Mouse (Mus musculus): ENCODE measurements at regions not wholly inside any gene's neighbourhood (a gene's known extent, or its start where the extent isn't known, plus 50 kb on each side); places are given as distances from the start of the nearest gene placed in this dataset.
A peak's percentile ranks its signal among the peaks of the same experiment; 100 is the strongest.

GRCm38 (mm10) chr12:25771856-25772255, 643.2 kb downstream of the Rnf144a start:
- no peak for DNase-seq

GRCm38 (mm10) chr12:25768644-25769043, 646.4 kb downstream of the Rnf144a start:
- peak; percentile 7 for DNase-seq

- DNase-seq, result no peak
Observed at GRCm38 (mm10) chr12:25763061-25763460, 652.0 kb downstream of the Rnf144a start.

- no peak for DNase-seq
Observed at GRCm38 (mm10) chr12:25757014-25757413, 658.0 kb downstream of the Rnf144a start.

- no peak for DNase-seq
Observed at GRCm38 (mm10) chr12:25733801-25734200, 636.9 kb upstream of the Id2 start.

- no peak for DNase-seq
Observed at GRCm38 (mm10) chr12:25725774-25726173, 628.8 kb upstream of the Id2 start.

GRCm38 (mm10) chr12:25711186-25711585, 614.2 kb upstream of the Id2 start:
- DNase-seq, result no peak

- DNase-seq, result no peak
Observed at GRCm38 (mm10) chr12:25703023-25703400, 606.1 kb upstream of the Id2 start.

- DNase-seq, result no peak
Observed at GRCm38 (mm10) chr12:25702176-25703022, 605.5 kb upstream of the Id2 start.

- no peak for DNase-seq
Observed at GRCm38 (mm10) chr12:25687063-25687462, 590.1 kb upstream of the Id2 start.

- no peak for DNase-seq
Observed at GRCm38 (mm10) chr12:25676631-25677030, 579.7 kb upstream of the Id2 start.

GRCm38 (mm10) chr12:25668336-25668735, 571.4 kb upstream of the Id2 start:
- no peak for DNase-seq

- no peak for DNase-seq
Observed at GRCm38 (mm10) chr12:25654456-25654855, 557.5 kb upstream of the Id2 start.

- DNase-seq, result no peak
Observed at GRCm38 (mm10) chr12:25650237-25650636, 553.3 kb upstream of the Id2 start.

GRCm38 (mm10) chr12:25628081-25628480, 531.1 kb upstream of the Id2 start:
- no peak for DNase-seq

GRCm38 (mm10) chr12:25625858-25626257, 528.9 kb upstream of the Id2 start:
- DNase-seq, result no peak

- DNase-seq, result no peak
Observed at GRCm38 (mm10) chr12:25623449-25623848, 526.5 kb upstream of the Id2 start.

GRCm38 (mm10) chr12:25621142-25621541, 524.2 kb upstream of the Id2 start:
- no peak for DNase-seq

GRCm38 (mm10) chr12:25617521-25617920, 520.6 kb upstream of the Id2 start:
- DNase-seq, result no peak

- DNase-seq, result no peak
Observed at GRCm38 (mm10) chr12:25615377-25615776, 518.4 kb upstream of the Id2 start.

GRCm38 (mm10) chr12:25613473-25613872, 516.5 kb upstream of the Id2 start:
- no peak for DNase-seq

GRCm38 (mm10) chr12:25609045-25609444, 512.1 kb upstream of the Id2 start:
- DNase-seq, result peak; percentile 75

GRCm38 (mm10) chr12:25605396-25605795, 508.5 kb upstream of the Id2 start:
- DNase-seq, result peak; percentile 11

GRCm38 (mm10) chr12:25590262-25590661, 493.3 kb upstream of the Id2 start:
- DNase-seq, result no peak

- no peak for DNase-seq
Observed at GRCm38 (mm10) chr12:25585746-25586145, 488.8 kb upstream of the Id2 start.
